Mouse (Mus musculus) frontal cortex, postnatal 36 days (tissue): ENCODE measurements around the gene Lyrm4.

Source experiments
- DNase-seq, 2 experiments: peaks; one replicate each; pipeline ENCODE4 v3.0.0; 2022; ENCODE audit warnings: low spot score in 2 of 2

Gene Lyrm4

DNA sequence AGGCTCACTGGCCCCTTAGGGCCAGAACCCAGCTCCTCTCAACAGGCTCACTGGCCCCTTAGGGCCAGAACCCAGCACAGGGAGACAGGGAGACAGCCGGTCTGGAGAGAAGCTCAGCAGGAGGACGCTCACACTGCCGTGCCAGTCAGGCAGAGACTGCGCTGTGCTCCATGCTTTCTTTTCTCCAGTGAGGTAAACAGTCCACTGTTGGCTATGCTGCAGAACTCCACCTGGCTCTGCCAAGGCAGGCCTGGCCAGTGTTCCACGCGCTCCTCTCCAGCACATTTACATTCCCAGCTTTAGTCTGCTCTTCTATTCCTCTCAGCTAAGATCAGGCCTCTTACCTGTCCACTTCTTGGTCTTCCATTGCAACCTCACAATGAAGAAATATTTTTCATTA, 11.7 kb downstream of the Lyrm4 start:
- DNase-seq = no peak

DNA sequence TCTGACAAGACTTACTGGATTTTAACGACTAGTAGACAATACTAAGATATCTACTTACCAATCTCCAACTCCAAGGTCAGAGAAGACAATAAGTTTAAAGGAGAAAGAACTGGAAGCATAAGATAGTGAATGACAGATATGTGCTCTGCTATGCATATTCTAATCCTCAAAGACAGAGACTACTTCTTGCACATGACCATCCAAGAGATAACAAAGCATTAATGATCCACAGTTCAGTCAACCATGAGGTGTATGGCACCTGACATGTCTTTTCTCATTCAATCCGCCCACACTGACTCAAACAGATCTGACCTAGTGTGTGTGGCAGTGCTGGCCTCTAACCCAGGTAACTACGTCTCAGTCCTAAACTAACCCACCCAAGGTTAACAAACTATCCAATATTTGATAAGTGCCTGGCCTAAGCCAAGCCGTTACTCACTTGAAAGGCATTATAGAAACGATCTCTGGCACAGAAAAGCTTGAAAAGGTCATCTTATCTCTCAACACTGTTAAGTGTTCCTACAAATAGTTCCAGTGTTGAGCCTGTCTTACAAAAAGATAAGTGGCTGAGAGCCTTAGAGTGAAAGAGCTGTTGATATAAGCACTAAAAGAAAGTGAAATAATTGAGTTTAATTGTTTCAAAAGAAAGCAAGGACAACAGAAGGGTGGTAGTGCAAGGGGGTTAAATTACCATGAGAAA, 20.5 kb downstream of the Lyrm4 start:
- DNase-seq = no peak

DNA sequence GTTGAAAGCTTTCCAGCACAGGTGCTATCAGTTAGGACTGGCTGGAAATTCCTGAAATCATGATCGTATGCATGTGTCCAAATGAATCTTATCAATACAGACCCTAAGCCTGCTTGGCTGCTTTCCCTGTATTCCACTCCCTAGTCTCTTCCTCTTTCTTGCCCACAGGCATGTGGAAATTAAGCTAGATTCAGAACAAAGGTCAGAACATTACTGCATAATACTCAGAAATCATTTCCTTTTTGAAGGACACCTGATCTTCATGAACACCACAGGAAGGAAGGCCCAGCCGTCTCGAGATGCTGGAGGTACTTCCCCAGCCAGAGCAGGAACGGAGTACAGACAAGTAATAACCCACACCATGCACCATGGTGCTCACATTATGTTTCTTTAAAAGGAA, 29.2 kb downstream of the Lyrm4 start:
- DNase-seq = no peak

DNA sequence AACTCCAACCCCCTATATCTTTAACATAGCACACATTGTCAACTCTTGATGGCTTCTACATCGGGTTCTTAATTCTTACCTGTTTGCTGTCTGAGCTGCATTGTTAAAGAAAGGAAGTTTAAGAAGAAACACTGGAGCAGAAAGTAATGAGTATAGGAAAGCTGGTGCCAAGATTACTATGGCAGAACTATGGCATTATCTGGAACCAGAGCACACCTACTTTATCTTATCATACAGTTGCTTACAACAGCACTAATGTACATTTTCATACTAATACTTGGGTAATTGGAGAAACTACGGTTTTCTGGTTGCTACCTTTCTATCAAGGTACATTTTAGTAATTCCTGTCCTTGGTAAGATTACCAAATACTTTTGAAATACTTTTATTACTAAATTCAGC, 29.9 kb downstream of the Lyrm4 start:
- DNase-seq = no peak

DNA sequence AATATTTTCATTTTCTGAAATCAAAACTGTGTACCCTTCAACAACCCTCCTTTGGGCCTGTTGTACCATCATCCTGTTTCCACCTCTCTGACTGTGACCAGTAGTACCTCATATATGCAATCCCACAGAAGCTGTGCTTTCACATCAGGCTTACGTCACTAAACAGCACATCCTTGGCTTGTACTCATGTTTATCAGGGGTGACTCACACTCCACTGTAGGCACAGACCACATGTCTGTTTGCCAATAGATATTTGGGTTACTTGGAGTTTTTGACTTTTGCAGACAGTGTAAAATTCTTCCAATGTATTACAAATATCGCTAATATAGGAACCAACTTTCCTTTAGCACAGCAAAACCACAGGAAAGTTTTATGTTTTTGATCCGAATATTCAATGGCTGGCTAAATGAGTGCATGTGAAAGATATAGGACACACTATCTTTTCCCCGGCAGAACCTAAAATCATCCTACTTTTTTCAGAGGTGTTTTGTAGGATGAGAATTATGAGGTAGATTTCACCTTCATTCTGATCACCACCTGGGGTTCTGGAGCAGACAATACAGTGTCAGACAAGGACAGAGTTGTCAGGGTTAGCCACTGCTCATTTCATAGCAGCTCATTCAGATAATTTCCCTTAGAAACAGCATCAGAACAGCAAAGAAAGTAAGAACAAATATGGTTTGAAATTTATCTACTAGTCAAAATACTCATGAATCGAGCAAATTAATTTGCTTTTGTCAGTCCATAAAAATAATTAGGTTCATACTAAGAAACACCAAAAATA, 30.5 kb downstream of the Lyrm4 start:
- no peak for DNase-seq

DNA sequence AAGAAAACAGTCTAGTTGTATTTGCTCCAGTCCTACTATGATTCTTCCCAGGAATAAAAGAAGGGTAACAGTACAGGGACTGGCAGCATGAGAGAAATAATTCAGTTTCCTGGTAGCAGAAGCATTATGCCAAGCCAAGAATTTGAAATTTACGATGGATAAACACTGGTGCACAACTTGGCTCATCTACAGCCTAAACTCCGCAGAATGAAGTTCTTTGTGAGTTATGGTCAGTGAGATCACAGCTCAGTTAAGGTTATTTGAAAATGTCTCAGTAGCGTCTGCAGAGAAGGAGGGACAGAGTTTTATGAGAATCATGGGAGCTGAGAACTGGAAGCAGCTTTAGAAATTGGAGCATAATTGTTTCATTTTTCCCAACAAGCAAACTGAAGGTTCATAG, 31.4 kb downstream of the Lyrm4 start:
- DNase-seq = no peak

DNA sequence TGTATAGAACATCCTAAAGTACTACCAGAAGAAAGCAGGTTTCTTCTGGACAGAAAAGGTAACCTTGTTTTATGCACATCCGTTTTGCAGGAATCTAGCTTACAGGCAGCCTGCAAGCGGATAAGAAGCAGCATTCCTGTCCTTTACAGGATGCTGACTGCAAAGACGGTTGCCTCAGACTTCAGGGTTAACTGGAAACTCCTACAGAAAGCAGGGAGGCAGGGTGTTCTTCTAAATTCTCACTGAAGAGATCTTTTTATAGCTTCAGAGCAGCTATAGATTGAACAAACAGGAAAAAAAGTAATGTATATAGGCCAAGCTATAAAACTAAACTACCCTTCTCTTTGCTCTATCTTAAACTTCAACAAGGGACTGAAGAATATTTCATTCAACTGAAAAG, 32.6 kb downstream of the Lyrm4 start:
- peak; percentile 8 to 36 for DNase-seq

DNA sequence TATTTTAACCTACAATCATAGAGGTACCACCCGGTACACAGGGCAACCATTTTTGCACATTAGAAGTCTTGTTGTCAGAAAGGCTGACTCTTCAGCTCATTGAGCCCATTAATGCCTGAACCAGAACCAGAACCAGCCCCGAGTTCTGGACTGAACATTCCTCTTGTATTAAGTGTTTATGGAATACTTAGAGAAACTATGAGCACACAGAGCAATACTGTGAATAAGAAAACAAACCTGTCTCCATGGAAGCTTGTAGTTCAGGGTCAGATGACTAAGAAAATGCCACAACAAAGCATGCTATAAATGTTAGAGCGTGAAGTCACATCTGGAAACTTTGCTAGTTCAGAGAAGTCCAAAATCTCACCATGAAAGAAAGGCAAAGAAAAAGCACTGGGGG, 35.7 kb downstream of the Lyrm4 start:
- no peak for DNase-seq

DNA sequence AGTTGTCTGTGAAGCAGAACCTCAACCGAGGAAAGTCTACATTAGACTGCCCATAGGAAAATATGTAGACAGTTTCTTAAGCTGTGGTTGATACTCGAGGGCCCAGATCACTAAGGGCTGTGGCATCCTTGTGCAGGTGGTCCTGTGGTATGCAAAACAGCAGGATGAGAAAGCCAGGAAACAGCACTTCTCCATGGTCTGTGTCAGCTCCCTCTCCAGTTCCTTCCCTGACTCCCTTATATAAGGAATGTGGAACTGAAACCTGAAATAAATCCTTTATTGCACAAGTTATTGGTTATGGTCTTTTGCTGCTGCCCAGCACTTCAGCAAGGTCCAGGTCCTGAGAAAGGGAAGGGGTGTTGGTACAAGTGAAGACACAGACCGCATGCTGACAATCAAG, 42.8 kb downstream of the Lyrm4 start:
- DNase-seq = no peak

DNA sequence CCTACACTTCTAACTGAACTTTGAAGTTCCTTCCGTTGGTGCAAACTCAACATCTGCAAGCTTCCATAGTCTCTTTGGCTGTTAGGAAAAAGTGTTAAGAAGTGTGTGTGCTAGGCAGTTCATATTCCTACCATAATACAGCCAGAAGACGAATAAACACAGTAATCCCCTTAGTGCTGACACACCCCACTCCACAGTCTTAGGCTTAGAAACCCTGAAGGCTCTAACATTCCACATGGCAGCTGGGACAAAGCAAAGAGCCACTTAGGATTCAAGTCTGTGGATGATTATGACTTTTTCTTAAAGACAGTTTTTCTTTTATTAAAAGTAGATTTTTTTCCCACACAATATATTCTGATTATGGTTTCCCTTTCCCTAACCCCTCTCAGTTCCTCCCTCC, 50.6 kb downstream of the Lyrm4 start:
- DNase-seq = no peak

DNA sequence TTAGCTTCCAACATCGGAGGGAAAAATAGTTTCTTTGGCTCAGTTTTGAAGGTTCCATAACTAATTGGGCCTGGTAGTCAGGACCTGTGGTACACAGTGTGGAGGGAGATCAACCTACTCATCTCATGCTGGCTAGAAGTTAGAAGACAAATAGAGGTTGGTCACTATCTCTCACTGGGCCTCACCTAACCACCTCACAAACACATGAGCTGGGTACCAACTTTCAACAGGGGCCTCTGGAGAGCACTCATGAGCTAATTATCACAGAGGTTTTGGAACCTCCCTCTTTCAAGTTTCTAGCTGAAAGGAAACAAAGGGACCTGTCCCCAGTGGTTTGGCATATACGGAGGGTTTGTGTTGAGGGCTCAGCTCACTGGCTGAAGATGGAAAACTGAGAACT, 59.8 kb downstream of the Lyrm4 start:
- DNase-seq = no peak

DNA sequence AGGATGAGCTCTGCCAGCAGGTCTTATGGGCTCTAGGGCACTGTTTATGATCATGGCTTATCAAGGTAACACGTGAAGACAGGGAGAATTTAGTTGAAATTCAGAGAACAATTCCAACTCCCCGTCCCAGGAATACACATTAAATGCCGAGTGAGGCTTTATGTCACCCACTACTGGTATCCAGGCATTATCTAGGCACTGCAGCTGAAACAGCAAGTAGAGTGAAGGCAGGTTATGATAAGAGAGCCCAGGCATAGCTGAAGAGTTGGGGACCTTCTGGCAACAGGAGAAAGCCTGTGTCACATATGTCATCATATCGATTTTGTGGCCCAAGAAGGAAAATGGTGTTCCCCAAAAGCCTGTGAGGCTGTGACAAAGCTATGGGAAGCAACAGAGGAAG, 60.4 kb downstream of the Lyrm4 start:
- no peak for DNase-seq

DNA sequence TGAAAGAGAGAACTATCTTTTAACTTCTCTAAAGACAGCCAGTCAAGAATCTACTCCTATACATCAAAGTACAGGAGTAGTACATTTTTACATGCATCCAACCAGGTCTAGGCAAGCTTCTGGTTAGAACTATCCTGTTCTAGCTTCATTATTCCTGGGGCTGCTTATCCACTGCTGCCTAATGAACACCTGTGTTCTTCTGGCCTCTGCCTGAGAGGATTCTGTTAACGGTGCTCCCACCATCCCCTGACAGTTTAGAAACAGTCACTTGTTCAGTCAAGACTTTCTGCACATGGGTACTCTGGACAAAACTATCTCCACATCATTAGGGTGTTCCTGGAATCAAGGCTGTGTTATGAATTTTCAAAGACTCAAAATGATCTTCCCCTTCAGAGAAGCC, 60.8 kb downstream of the Lyrm4 start:
- no peak for DNase-seq

DNA sequence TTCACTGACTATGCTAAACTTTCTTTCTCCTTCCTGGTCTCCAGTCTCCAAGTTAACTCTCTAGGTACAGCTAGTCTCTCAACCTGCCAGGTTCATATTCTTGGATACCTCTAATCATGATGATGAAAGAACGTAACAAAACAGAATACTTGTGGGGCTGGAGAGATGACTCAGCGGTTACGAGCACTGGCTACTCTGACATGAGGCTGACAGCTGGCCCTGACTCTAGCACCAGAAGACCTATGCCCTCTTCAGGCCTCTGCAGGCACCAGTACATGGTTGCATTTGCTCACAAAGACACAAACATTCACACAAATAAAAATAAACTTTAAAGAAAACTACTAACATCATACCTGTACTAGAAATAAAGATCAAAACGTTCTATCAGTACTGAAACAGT, 81.8 kb downstream of the Lyrm4 start:
- DNase-seq = no peak

DNA sequence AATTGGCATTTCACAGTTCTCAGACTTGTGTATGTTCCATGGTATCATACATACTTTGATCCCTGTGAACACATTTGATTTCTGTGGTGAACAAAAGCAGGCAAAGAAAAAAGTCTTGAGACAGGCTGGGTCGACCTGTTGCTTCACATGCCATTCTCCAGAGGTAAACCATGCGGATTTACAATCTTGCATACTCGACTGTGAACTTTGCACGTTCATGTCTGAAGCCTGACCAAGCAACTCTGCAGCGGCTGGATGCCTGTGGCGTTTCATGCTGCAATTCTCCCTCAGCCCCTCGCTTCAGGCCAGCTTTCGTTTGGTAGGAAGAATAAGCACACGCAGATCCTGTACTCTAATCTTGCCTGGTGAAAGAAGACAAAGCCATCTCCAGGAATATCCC, 85.4 kb downstream of the Lyrm4 start:
- no peak for DNase-seq

DNA sequence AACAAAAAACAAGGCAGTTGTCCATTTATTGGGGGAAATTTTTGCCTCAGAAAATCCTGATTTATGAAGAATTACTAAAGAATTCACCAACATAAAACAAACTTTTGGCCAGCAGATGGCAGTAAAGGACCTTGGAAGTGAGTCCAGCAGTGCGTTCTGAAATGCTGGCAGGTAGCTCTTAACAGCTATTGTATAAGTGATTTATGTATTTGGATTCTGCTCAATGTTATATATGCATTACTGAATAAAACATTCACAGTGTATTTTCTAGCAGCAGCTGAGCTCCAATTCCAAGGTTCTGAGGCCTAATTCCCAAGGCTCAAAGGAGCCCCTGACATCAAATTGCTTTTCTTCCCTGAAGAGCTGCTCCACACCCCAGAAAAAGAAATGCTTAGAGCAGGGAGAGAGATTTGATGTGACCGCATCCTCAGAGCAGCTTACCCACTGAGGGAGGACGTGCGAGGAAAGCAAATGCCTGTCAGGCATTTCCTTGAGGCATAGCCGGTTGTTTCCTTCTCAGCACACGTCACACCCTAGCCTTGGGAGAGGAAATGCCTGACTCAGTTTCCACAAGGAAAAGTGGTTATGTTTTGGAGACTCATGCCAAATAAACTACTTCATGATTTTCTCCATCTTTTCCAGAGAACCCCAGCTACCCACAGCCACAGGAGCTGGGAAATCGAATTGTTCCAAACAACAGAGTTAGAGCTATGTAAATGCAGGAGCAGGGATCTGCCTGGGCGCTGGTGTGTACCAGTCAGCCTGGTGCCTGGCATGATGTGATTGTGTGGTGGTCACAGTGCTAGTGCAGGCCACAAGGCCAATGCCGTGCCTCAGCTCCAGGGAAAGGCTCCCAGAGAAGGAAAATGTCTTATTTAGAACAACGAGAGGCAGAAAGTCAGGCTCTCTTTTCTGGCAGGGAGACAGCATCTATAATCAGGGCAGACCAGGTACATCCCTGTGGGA, 97.7 kb downstream of the Lyrm4 start:
- DNase-seq = peak; percentile 46 to 88

DNA sequence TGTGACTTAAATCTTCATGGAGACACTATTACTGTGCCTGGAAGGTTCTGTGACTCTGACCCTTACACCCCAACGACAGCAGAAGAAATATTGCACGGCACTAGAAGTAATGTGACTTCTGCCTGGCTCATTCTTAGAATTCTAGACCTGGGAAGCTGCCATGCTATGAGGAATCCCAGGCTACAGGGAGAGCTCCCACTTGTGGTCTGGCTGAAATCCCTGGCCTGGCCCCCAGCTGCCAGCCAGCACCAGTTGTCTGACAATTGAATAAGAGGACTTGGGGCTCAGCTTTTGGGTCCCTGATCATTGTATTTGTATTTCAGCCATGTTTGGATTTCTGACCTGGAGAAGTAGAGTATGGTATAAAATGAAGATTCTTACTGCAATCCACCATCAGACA, 99.3 kb downstream of the Lyrm4 start:
- no peak for DNase-seq

DNA sequence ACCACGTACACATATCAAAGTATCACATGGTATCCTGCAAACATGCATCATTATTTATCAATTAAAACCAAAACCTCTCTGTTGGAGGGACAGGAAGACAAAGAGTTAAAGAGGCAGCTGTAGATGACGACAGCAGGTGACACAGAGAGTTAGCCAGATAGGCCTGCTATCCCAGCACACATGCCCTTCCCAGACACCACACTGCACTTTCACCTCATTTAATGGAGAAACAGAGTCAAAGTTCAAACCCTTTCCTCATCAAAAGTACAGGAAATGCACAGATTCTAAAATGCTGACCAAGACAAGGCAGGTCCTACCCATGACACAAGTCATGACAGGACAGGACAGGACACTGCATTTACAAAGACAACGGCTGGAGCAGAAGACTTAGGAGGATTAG, 101.7 kb downstream of the Lyrm4 start:
- DNase-seq = no peak

DNA sequence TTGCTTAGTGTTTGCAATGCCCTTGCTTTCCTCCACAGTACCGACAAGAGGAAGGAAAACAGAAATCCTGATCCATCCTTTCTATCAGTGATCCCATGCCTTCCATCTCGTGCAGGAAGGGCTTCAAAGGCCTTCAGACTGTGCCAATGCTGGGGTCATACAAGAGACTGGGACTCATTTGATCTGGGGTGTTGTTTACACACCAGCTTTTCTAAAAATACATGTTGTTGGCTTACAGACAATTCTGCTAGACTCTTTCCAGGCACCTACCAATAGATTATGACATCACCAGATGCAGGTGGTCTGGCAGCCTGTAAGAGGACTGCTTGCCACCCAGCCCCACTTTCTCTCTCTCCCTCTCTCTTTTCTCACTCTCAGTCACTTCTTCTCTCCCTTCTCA, 107.3 kb downstream of the Lyrm4 start:
- no peak for DNase-seq

DNA sequence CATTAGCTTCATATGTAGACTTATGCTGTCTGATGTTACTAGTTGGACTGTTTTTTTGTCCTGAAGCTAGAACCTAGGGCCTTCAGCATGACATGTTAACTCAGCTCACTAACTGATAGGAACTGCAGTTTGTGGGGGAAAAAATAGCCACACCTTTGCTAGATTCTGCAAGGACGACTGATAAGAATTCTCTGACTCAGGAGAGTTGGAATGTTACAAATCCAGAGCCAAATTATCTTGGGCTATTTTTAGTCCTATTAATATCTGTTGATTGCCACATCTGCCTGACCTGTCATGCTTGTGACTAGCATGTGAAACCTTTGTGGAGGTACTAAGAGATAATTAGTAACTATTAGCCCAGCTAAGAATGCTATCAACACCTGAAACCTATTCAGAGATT, 116.5 kb downstream of the Lyrm4 start:
- DNase-seq = no peak

DNA sequence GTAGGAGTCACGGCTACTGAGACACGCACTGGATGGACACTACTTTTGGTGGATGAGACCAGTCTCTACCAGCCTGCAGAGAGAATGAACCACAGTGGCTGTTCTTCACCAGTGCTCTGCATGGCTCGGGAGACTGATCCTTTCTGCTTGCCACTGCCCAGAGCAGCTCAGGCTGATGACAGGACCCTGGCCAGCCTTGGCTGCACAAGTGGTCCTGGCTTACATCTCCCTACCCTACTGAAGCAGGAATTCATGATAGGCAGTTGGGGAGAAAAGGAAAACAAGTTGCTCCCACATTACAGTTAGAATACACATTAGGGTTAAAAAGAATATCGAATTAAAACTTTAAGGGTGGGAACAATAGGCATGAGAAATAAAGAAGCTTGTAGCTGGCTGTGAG, 119.7 kb downstream of the Lyrm4 start:
- no peak for DNase-seq

DNA sequence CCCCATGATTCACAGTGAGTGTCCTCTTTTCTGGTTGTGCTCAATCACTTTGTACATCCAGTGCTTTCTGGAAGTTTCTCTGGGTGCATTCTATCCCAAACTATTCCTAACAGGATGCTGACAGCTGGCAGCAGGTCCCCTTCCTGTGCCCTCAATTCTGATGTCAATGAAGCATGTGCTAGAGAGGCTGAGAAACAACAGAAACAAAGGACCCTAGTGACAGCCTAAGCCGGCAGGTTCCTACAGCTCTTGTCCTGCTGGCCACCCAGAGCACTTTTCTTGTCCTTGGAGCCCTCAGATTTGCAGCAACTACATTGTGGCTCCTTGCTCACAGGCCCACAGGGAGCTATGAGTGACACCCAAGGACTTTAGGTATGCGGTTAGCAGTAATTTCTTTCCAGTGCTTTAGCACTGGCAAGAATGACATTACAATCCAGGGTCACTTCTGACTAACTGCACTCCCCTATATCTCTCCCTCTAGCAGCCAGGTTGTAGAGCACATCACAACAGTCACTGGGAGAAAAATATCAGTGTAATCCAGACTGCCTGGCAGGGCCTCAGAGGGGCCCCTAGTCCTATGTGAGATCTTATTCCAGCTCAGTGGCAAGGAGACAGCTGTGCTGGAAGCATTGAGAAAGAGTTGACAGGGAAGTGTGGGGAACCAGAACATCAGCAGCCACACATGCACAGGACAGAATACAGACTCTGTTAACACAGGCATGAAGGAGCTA, 121.5 kb downstream of the Lyrm4 start:
- DNase-seq = no peak
